Mouse (Mus musculus) layer of hippocampus, adult 8-10 months (tissue): ENCODE results near the gene Ptprk. TPM values are rescaled to one million over a fixed set of nuclear protein-coding genes. Genes with fewer than 3 reads are reported as not detected.

ENCODE experiments used
- microRNA-seq, 2 experiments: library from miRNA; unstranded; fragments of <30 nt; microRNA quantifications; one replicate each; pipeline ENCODE4 v1.2.0; 2022
- total RNA-seq, 4 experiments: library from RNA; stranded (reverse); gene quantifications; 2 replicates each; pipeline ENCODE4 v1.2.4; 2022

Gene Ptprk
- total RNA-seq, 4 experiments from 2014 or later = 42.6 to 59.5 (median 51.5) TPM

Small RNAs within 50 kb of the gene (microRNA-seq; reads per million reads assigned to microRNA genes)
- 0 reads per million in 2 experiments for gene Gm22370
